Mouse (Mus musculus) frontal cortex, postnatal 36 days (tissue): Measurements from ENCODE around the gene Nr1h3.
A peak's percentile ranks its signal among the peaks of the same experiment; 100 is the strongest.
"Not testable (repeated sequence)": the region's sequence is repeated elsewhere in the genome, so short reads cannot be mapped to it uniquely, and the experiment has no call there.

Source experiments
- DNase-seq, 2 experiments: peaks; one replicate each; pipeline ENCODE4 v3.0.0; 2022; ENCODE audit warnings: low spot score in 2 of 2

Gene Nr1h3

DNA sequence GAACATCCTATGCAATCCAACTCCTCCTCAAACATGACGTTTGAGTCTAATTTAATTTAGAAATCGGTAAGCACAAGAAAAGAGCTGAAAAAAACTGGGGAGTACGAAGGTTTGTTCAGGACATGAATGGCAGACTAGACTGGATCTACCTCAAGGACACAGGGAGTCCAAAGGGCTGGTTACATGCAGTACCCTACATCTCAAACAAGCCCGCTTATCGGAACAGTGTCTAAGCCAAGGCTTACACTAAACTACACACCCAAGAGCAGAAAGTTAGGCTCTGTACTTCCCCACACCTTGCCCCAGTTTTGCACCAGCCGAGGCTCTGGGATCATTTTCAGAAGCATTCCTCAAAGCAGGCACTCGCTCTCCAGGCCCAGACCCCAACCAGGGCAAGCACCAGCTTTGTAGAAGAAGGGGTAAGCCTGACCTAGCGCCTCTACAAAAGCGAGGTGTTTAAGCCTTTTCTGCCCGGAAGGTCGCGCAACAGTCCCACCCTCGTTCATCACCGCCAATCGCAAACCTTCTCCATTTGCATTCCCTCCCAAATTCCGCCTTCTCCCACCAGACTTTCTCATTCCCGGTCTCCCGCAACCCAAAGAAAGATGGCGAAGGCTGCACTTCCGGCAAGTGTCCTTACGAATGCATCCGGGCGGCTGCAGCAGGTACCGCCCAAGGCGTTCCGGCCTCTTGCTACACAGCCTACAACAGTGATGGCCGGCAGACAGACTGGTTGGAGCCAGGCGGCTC is at the start of gene Nr1h3, which contains the start of gene Acp2:
Gene Nr1h3, minus strand, starts transcription at position 613 of the 750 bp plus-strand sequence.
Gene Acp2, plus strand, starts transcription at position 664 of the 750 bp plus-strand sequence.
- peak; percentile 97 to 98 for DNase-seq

DNA sequence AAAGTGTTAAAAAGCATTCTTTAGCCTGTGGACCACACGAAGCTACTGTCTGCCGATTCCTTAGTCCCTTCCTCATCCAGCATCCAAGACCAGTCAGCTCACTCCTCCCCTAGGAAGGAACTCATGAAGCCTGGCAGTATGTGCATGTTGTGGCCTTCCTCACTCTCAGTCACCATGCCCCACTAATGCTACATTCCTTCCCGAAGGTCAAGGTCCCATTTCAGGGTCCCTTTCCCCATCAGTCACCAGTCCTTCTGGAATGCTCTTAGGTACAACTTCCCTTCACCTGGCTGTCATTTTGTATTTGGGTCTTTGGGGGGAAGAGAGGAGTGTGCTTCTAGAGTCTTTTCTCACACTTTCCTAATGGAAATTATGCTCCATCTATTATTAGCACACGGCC is 49.4 kb upstream of the Nr1h3 start:
- DNase-seq = no peak

DNA sequence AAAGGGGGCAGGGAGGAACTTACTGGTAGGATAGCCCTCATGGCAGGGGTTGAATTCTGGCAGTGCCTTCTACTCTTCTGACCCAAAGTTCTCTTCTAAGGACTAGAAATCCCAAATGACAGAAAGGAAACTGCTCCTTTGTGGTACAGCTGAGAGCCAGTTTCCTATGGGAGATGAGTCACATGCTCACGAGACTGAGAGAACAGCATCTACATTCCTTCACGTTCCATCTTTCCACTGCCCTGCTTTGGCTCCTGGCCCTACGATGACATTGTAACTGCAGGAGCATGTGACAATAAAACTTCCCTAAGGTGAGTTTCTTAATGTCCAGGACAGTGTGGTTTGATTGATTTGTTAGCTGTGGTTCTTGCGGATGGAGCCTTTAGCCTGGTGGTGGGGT is 45.7 kb upstream of the Nr1h3 start:
- DNase-seq = no peak

DNA sequence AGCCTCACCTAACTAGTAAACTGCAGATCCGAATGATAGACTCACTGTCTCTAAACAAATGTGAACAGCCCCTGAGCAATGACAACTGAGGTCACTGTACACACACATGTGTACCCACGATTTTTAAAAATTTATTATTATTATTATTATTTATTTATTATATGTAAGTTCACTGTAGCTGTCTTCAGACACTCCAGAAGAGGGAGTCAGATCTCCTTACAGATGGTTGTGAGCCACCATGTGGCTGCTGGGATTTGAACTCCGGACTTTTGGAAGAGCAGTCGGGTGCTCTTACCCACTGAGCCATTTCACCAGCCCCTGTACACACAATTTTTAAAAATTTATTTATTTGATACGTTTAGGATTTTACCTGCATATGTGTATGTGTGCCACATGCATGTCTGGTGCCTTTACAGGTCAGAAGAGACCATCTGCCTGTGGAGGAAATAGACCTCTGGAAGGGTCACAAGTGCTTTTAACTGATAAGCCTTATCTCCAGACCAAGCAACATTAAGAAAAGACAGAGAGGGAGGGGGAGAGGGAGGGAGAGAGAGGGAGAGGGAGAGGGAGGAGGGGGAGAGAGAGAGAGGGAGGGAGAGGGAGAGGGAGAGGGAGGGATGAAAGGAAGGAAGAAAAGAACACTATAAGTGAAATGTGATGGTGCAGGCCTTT is 42.1 kb upstream of the Nr1h3 start:
- DNase-seq = no peak

DNA sequence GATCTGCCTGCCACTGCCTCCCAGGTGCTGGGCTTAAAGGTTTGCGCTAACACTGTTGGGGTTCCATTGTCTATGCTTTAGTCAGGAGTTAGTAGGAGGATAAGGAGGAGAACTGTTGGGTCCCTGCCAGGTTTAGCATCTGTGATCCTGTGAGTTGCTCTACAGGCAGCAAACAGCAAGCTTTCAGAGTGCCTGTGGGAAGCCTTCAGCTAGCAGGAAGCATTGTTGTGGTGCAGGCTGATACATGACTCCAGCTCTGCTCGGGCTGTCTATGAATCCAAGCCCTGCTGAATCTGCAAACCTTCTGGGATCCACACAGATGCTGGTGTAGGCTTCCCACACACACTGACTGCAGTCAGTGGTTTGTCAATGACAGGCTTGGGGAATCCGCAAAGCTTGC is 40.8 kb upstream of the Nr1h3 start:
- peak; percentile 73 to 80 for DNase-seq

- no peak for DNase-seq
These were observed 39.9 kb upstream of the Nr1h3 start for GRCm38 (mm10) chr2:91242547-91242946.

GRCm38 (mm10) chr2:91237511-91238080 is 35.0 kb upstream of the Nr1h3 start:
- DNase-seq = not testable (repeated sequence)

DNA sequence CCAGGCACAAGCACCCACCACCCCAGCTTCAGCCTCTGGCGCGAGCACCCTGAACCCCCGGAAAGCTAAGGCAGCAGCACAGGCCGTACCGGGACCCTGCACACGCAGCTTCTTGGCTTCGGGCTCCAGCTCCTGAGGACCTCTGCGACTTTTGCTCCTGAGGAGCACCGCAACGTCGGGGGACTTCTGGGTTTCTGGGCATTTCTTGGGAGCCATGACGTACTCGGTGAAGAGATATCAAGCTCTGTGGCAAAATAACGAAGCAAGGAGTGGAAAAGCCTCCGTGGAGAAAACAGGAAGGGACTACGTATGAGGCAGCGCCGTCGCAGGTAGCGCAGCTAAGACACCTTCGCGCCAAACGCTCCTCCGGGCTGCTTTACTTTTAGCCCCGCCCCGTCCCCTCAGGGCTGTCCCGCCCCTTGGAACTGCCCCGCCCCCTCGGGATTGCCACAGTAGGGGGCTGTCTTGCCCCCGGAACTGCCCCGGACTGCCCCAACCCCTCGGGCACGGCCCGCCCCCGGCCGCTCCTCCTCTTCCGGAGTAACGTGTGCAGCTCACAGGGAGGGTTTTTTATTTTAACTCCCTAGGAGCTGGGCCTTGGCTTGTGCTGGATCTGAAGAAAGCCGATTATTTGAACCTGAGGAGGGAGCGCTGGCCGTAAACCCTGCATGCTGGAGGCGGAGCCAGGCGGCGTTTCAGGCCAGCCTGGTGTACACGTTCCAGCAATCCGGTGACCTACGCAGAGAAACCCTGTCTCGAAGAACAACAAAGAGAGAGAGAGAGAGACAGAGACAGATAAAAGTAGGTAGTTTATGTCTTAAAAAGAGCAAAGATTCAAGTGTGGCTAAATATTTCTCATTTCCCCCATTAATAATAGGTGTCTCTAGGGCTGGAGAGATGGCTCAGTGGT is 34.2 kb upstream of the Nr1h3 start, which contains the start of gene Ddb2:
Gene Ddb2, minus strand, starts transcription at position 382 of the 910 bp plus-strand sequence.
- peak; percentile 81 for DNase-seq

- DNase-seq = peak; percentile 46 to 75
These were observed 27.1 kb upstream of the Nr1h3 start for GRCm38 (mm10) chr2:91229735-91230134.

- no peak for DNase-seq
These were observed 21.0 kb upstream of the Nr1h3 start for GRCm38 (mm10) chr2:91223614-91224013.

GRCm38 (mm10) chr2:91220501-91220900 is 17.9 kb upstream of the Nr1h3 start:
- DNase-seq = no peak

DNA sequence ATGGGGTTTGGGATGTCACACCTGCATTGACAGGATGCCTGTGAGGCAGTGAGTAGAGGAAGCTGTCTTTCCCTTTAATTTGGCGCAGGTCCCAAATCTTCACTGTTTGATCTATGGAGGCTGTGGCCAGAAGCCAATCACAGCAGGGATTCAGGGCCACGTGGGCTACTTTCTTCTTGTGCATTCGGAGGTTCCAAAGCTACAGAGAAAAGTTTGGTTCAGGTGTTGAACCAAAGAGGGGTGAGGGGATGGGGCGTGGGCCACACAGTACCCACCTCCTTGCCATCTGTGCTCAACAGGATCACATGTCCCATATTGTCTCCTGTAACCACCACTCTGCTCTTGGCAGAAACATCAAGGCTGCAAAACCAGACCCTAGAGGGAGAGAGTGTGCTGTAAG is 14.4 kb upstream of the Nr1h3 start:
- DNase-seq = no peak

DNA sequence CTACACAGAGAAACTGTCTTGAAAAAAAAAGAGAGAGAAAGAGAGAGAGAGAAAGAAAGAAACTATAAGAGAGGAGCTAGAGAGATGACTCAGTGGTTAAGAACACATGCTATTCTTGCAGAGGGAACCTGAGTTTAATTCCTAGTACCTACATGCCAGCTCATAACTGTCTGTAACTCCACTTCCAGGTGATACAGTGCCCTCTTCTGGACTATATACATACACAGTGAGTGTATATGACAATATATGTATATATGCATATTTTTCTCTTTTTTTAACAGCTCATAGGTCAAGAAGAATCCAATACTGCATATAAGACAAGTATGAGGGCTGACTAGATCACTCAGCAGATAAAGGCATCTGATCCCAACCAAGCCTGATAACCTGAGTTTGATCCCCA is 10.7 kb upstream of the Nr1h3 start:
- DNase-seq = no peak

DNA sequence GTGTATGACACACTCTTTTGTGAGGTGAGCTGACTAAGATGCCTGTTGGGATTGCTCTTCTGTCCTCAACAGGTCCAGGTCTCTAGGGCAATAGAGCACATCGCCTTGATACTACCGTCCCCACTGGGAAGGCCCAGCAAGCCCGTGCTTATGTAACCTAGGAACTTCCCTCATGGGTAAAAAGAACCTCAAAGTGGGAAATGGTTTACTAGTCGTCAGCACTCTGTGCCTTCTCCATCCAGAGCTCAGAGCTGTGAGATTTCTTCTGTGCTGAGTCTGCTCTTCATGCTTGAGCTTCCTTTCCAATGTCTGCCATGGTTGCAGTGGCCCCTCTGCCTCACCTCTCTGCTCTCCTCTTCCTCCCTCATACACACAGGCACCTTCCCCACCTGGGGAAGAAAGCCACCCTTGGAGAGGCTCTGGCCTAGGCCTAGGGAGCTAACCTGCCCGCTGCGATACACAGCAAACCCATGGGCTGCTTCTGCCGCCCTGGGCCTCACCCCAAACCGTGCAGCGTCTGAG is 3.7 kb upstream of the Nr1h3 start:
- DNase-seq = no peak

DNA sequence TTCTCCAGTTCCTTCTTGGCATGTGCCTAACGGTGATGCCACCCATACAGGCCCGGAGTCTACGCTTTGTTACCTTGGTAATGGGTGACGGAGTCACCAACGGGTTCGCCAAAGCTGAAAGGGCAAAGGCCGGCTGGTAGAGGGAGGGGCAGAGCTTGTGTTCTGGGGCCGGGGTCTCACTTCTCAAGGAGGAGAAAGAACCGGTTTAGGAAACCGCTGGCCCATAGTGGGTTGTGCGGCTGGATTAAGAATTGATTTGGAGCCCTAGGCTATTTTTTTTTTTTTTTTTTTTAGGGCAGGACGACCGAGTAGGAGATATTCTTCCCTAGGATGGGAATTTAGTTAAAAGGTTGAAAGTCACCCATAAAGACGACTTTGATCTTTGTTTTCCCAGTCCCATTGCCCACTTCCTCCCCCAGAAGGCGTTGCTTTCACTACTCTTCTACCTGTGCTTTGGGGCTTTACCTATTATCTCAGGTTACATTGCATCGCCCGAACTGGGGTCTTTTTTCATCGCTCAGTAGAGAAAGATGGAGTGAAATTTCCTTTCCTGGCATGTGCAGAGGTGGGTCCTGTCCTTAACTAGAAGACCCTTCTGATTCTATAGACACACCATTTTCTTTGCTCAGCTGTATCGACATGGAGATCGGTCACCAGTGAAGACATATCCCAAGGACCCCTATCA is 480 bp upstream of the Nr1h3 start:
- DNase-seq = no peak

DNA sequence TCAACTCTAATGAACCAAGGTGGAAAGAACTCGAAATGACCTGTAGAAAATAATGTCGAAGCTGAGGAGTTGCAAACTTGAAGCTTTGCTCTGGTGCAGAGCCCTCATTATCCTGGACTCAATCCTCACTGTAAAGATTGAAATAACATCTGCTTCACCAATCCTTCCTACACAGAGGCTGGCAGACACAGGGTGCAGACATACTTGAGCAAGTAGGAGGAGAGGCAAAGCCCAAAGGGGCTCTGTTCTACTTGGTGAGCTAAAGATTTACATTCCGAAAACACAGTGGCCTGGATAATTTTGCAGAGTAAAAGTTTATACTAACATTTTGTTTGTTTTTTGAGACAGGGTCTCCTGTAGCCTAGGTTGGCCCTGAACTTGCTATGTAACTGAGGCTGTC is 3.7 kb downstream of the Nr1h3 start:
- no peak for DNase-seq

GRCm38 (mm10) chr2:91196577-91197001 is 6.0 kb downstream of the Nr1h3 start:
- peak; percentile 50 to 68 for DNase-seq

DNA sequence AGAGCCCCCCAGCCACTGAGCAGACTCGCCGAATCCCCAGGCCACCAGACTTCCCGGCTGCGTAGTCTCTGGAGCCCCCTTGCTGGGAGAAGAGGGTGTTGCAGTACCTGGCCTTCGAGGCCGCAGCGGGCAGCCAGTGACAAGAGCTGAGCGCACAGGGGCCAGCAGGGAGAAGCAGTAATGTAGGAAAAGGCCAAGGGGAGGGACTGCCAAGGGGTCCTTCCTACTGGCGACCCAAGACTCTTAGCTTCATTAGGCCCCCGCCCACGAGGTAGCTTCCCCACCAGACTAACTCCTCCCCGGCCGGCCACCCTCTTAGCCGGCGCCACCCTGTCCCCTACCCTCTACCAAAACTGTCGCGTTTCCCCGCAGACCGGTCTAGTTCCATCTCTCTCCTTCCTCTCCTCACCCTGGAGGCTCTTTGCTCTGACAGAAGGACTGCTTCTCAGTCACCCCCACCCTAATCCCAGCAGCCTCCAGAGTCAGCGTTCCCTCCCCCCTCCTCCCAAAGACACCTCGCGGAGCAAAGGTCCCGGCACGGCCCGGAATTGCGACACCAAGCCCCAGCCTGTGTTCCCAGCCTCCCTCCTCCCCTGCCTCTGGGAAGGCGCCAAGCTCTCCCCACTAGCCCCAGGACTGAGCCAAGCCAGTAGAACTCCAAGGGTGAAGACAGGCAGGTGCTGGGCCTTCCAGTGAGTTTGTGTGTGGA is 7.9 kb downstream of the Nr1h3 start:
- no peak for DNase-seq

- DNase-seq = no peak
These were observed 12.1 kb downstream of the Nr1h3 start for GRCm38 (mm10) chr2:91190501-91190900.

DNA sequence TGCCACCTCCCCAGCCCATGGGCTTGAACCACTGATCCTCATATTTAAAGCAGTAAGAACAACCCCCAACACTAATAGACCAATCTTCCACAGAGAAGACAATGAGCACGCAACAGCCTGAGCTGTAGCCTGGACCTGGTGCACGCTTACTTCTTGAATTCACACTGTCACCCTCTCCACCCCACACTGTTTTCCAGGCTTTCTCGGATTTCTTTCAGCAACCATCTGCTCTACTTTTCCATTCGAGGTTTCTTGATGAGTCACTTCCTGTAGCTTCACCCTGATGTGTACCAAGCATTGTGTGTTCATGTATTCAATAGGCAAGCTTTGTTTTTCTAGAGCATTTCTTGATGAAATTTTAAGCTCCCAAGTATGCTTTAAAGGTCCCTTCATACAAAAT is 15.2 kb downstream of the Nr1h3 start:
- DNase-seq = peak in 1 of 2 experiments; percentile 72
